Mouse (Mus musculus) cerebellum, adult 8-10 months (tissue): ENCODE measurements around the gene Acp6.

Experiments used
- DNase-seq: peaks from one replicate; pipeline ENCODE4 v3.0.0; 2022

Gene Acp6

GRCm38 (mm10) chr3:97199261-97199660 lies 40.7 kb downstream of the Acp6 start:
- no peak for DNase-seq

DNA sequence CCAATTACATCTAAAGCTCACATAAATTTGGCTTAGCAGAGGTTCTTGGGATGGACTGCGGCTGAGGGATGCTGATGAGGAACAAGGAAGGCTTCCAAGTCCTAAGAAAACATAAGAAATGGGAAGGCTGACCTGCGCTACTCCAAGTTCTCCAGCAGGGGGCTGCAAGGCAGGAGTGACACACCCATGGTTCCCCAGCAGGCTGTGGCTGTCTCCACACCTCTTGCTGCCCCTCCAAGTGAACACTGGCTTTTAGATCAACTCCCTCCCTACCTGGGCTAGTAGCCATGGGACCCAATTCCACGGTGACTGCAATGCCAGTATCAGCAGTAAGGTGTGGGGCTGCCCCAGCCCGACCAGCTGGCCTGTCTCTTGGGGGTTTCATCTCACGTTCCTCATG lies 43.4 kb downstream of the Acp6 start:
- DNase-seq = peak; percentile 64

GRCm38 (mm10) chr3:97203880-97204279 lies 45.3 kb downstream of the Acp6 start:
- DNase-seq = no peak

DNA sequence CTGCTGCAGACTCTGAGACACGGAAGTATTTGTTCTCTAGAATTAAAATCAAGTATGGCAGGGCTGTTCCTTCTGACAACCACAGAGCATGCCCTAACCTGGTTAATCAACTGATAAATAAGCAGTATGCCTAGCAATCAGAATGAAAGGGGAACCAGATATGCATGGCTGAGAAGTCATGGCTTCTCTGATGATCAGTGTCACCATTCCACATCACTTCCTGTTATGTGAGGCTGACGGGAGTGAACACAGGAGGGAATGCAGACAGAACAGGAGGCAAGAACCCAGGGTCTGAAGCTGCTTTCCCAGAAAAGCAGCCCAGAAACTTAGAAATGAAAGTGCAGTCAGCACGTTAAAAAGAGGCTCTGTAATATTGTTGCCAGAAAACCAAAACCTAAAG lies 47.9 kb downstream of the Acp6 start:
- no peak for DNase-seq

DNA sequence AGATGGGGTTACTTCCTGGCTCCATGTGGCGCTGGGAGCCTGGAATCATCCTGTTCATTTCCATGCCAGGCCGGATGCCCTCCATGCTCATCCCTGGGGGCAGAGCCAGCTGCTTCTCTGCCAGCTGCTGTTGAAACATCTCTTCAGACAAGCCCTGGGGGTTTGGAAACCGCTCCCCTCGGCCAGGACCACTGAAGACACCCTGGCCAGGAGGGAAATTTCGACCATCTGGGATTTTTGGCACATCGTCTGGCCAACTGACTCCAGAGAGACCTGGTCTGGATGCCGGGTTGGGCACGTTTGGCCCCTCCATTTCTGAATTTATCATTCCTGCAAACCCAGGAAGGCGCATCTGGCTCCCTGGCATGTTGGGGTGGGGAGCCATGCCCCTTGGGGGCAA lies 50.8 kb downstream of the Acp6 start:
- no peak for DNase-seq

- DNase-seq = no peak
Measured at GRCm38 (mm10) chr3:97211177-97211576, 52.6 kb downstream of the Acp6 start.

- no peak for DNase-seq
Measured at GRCm38 (mm10) chr3:97213871-97214270, 55.3 kb downstream of the Acp6 start.

DNA sequence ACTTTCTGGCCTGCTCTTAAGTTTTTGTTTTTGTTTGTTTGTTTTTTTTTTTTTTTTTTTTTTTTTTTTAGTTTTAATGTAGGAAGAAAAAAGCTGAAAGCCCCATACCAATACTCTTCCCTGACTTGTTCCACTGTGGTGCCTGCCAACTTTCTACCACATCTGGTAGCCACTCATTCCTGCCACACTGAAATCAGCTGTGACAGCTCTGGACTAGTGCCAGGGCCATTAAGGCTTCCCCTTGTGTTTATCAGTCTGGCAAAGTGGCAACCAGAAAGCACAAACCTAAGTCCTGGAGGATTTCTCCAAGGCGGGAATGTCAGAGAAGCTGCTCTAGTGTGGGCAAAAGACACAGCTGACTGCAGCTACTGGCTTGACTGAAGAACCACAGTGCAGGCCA lies 55.9 kb downstream of the Acp6 start:
- no peak for DNase-seq

DNA sequence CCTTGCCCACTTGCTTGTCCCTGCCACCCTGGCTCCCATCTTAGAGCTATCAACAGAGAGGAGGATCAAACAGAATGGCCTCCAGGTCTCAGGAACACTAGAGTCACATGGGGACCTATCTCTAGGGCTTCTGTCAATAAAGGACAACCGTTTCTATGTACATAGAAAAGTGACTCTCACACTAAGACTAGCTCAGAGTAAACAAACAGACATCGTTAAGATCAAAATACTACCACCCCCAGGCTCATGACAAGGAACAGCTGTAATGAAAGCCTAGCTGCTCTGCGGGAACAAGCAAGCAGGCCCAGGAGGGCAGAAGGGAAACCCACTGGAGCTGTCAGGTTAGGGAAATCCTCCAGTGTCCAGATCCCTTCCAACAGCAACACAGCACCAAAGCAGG lies 56.9 kb downstream of the Acp6 start:
- DNase-seq = no peak

GRCm38 (mm10) chr3:97223261-97223660 lies 64.7 kb downstream of the Acp6 start:
- no peak for DNase-seq

DNA sequence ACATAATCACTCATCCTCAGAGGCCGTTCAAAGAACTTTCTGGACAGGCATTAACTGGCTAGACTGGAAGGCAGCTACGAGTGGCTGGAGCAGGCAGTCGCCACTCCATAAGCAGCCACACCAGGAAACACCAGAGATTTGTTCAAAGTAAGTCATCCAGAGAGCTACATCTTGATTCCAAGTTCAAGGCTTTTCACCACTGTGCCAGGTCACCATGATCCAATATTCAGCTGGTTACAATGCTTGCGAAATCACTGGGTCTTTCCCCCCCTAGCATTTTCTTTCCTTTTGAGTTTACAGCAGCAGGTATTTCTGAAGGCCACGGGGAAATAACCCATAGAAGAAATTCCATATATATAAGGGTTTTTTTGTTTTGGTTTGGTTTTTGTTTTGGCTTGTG lies 66.7 kb downstream of the Acp6 start:
- DNase-seq = no peak

DNA sequence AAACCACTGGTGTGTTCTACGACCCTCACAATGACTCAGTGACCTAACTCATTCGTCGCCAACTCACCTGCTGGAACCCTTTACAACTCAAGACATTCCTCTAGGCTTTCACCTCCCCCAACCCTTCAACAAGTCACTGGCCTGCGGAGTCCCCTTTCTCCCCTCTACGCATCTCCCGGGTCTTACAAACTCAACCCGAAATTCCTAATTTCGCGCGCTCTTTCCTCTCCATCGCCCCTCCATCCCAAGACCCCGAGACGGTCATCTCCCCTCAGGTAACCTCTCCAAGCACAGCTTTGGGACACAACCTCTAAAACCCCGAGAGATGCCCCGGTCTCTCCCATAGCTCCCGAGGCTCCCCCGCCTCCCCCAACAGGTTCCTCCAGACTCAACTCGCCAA lies 68.1 kb downstream of the Acp6 start:
- DNase-seq = no peak
